Mouse (Mus musculus) cerebellum, adult 11 months (tissue): ENCODE measurements around the gene Tra2b.
"Not testable (repeated sequence)": the region's sequence is repeated elsewhere in the genome, so short reads cannot be mapped to it uniquely, and the experiment has no call there.

Experiments used
- DNase-seq: peaks from one replicate; pipeline ENCODE4 v3.0.0; 2022

Gene Tra2b

GRCm38 (mm10) chr16:22265849-22266376 is at the start of gene Tra2b:
Tra2b (minus strand) TSS chr16:22266005.
- DNase-seq = peak; percentile 97

GRCm38 (mm10) chr16:22310649-22311048 is 44.8 kb upstream of the Tra2b start:
- peak; percentile 23 for DNase-seq

- peak; percentile 82 for DNase-seq
Measured at GRCm38 (mm10) chr16:22302606-22303005, 36.8 kb upstream of the Tra2b start.

GRCm38 (mm10) chr16:22301378-22301777 is 35.6 kb upstream of the Tra2b start:
- no peak for DNase-seq

GRCm38 (mm10) chr16:22296901-22297300 is 31.1 kb upstream of the Tra2b start:
- DNase-seq = no peak

GRCm38 (mm10) chr16:22294812-22295211 is 29.0 kb upstream of the Tra2b start:
- not testable (repeated sequence) for DNase-seq

- no peak for DNase-seq
Measured at GRCm38 (mm10) chr16:22293600-22293999, 27.8 kb upstream of the Tra2b start.

GRCm38 (mm10) chr16:22292394-22292793 is 26.6 kb upstream of the Tra2b start:
- DNase-seq = no peak

GRCm38 (mm10) chr16:22289643-22290042 is 23.8 kb upstream of the Tra2b start:
- no peak for DNase-seq

- DNase-seq = no peak
Measured at GRCm38 (mm10) chr16:22286996-22287395, 21.2 kb upstream of the Tra2b start.

- DNase-seq = no peak
Measured at GRCm38 (mm10) chr16:22276536-22276935, 10.7 kb upstream of the Tra2b start.

GRCm38 (mm10) chr16:22275142-22275541 is 9.3 kb upstream of the Tra2b start:
- DNase-seq = no peak

- DNase-seq = no peak
Measured at GRCm38 (mm10) chr16:22270491-22270890, 4.7 kb upstream of the Tra2b start.

GRCm38 (mm10) chr16:22266384-22266783 is 579 bp upstream of the Tra2b start:
- no peak for DNase-seq

- peak; percentile 80 for DNase-seq
Measured at GRCm38 (mm10) chr16:22264962-22265848, 600 bp downstream of the Tra2b start.

GRCm38 (mm10) chr16:22264232-22264961 is 1.4 kb downstream of the Tra2b start:
- DNase-seq = no peak

- no peak for DNase-seq
Measured at GRCm38 (mm10) chr16:22263124-22263523, 2.7 kb downstream of the Tra2b start.

- no peak for DNase-seq
Measured at GRCm38 (mm10) chr16:22261563-22261962, 4.2 kb downstream of the Tra2b start.

- no peak for DNase-seq
Measured at GRCm38 (mm10) chr16:22260423-22261143, 5.2 kb downstream of the Tra2b start.

GRCm38 (mm10) chr16:22252255-22252654 is 13.6 kb downstream of the Tra2b start:
- DNase-seq = not testable (repeated sequence)

GRCm38 (mm10) chr16:22250307-22250706 is 15.5 kb downstream of the Tra2b start:
- no peak for DNase-seq

- DNase-seq = no peak
Measured at GRCm38 (mm10) chr16:22249754-22250153, 16.1 kb downstream of the Tra2b start.
